Comparison of ENCODE assay signal across 11 mouse cellular contexts in the genomic region with DNA sequence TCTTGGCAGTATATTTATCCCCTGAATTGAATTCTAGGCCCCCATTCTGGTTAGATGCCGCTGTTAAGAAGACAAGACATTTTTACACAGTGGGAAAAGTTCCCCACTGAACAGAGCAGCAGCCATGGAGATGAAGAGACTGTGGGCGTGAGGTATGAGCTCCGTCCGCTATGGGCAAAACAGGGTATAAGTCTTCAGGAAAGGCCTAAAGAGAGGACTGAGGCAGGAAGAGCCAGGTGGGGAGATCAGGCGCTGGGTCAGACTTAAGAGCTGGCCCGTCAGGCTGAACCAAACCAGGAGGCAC.
DNase-seq lines count a peak whose midpoint lies in the region; ATAC-seq and TF ChIP-seq lines count a peak whose summit lies in the region.
"Had no signal": no experiment of that assay in that cellular context is flagged by ENCODE, and none has a peak within 500 bp of the region (broad histone marks: within the 10 kb centered on the region; RNA-seq: fewer than 3 reads in every experiment).

No protein-coding gene starts in this region.

- no peak overlapping the region for H3K4me2 ChIP-seq in embryonic facial prominence, embryonic 12.5 days (replicated peaks)
- no peak overlapping the region for H3K4me2 ChIP-seq in hindbrain, embryonic 13.5 days
- no peak overlapping the region for H3K4me2 ChIP-seq in midbrain, postnatal 0 days (ENCODE audit: low read depth, low read length, poor library complexity, severe bottlenecking)

- no peak for TF ChIP-seq CTCF in gastrocnemius, adult 2 months (IDR thresholded peaks at IDR 0.05)
- no peak for TF ChIP-seq CTCF in midbrain, postnatal 0 days (IDR thresholded peaks at IDR 0.05)

- no peak for DNase-seq in gastrocnemius, adult 2 months
- no peak for DNase-seq in gastrocnemius, postnatal 36 days
- DNase-seq in midbrain, postnatal 0 days (ENCODE audit: low spot score): no peak
- DNase-seq in gastrocnemius, postnatal 14 days: no peak
- no peak for DNase-seq in c-Kit-positive CD71-positive TER-119-positive erythroid progenitor cells, embryonic 14.5 days (ENCODE audit: low spot score)
- DNase-seq in layer of hippocampus, adult 9-11 months: no peak
- DNase-seq: adrenal gland, adult 8-10 months; cerebellum, adult 9-10 months had no signal

- no peak overlapping the region for H3K9ac ChIP-seq in embryonic facial prominence, embryonic 12.5 days
- 0 out of 2 replicates have a peak overlapping the region, but pooled peaks have one; percentile 1 for H3K9ac ChIP-seq in hindbrain, embryonic 13.5 days
- no peak overlapping the region for H3K9ac ChIP-seq in midbrain, postnatal 0 days (replicated peaks; ENCODE audit: low read length, poor library complexity, severe bottlenecking)

- no peaks in the 10 kb centered on the region for H3K9me3 ChIP-seq in embryonic facial prominence, embryonic 12.5 days
- no peaks in the 10 kb centered on the region for H3K9me3 ChIP-seq in hindbrain, embryonic 13.5 days
- H3K9me3 ChIP-seq in midbrain, postnatal 0 days (ENCODE audit: low read length): no peaks in the 10 kb centered on the region

- H3K36me3 ChIP-seq in embryonic facial prominence, embryonic 12.5 days: peaks cover 11% of the 10 kb centered on the region; the same call in 1 of the 2 replicates
- H3K36me3 ChIP-seq in hindbrain, embryonic 13.5 days: peaks cover 3% of the 10 kb centered on the region; the same call in 1 of the 2 replicates
- no peaks in the 10 kb centered on the region for H3K36me3 ChIP-seq in midbrain, postnatal 0 days (ENCODE audit: insufficient read depth, low read length)

- intact Hi-C loops in gastrocnemius, adult 2 months (cut with DNase I): no loop called here
- intact Hi-C loops in gastrocnemius, postnatal 36 days (cut with DNase I): no loop called here
- intact Hi-C loops in gastrocnemius, postnatal 14 days (cut with DNase I; ENCODE audit: low total_unique reads): no loop called here

- ATAC-seq in embryonic facial prominence, embryonic 12.5 days (ENCODE audit: insufficient number of reproducible peaks, insufficient read depth, low FRiP score, low TSS enrichment): no peak
- peak; percentile 72; the same call in 1 of the 2 replicates for ATAC-seq in hindbrain, embryonic 13.5 days (ENCODE audit: low FRiP score)
- ATAC-seq in midbrain, postnatal 0 days (ENCODE audit: low FRiP score): peak; percentile 75

- peaks cover 45% of the 10 kb centered on the region for H3K4me1 ChIP-seq in embryonic facial prominence, embryonic 12.5 days
- H3K4me1 ChIP-seq in hindbrain, embryonic 13.5 days (replicated peaks): peaks cover 70% of the 10 kb centered on the region
- peaks cover 4% of the 10 kb centered on the region; the same call in 1 of the 2 replicates for H3K4me1 ChIP-seq in midbrain, postnatal 0 days (ENCODE audit: insufficient read depth, low read length)

- H3K27ac ChIP-seq in gastrocnemius, adult 2 months: peak overlapping the region; percentile 81
- 0 out of 2 replicates have a peak overlapping the region, but pooled peaks have one; percentile 6 for H3K27ac ChIP-seq in embryonic facial prominence, embryonic 12.5 days
- H3K27ac ChIP-seq in hindbrain, embryonic 13.5 days: peak overlapping the region; percentile 86
- peak overlapping the region; percentile 60 for H3K27ac ChIP-seq in midbrain, postnatal 0 days (ENCODE audit: low read depth, low read length)
- H3K27ac ChIP-seq: kidney, postnatal 0 days had no signal

- 0 out of 2 replicates have a peak, but pooled peaks cover 2% of the 10 kb centered on the region for H3K27me3 ChIP-seq in embryonic facial prominence, embryonic 12.5 days
- no peaks in the 10 kb centered on the region for H3K27me3 ChIP-seq in hindbrain, embryonic 13.5 days
- H3K27me3 ChIP-seq in midbrain, postnatal 0 days (ENCODE audit: insufficient read depth, low read length): no peaks in the 10 kb centered on the region

- WGBS in embryonic facial prominence, embryonic 12.5 days: 87% methylated on average over 6 of the region's 6 CpGs
- WGBS in hindbrain, embryonic 13.5 days: 44% methylated on average over 6 of the region's 6 CpGs
- 57% methylated on average over 6 of the region's 6 CpGs for WGBS in midbrain, postnatal 0 days

- H3K4me3 ChIP-seq in gastrocnemius, adult 2 months: no peak overlapping the region
- no peak overlapping the region for H3K4me3 ChIP-seq in embryonic facial prominence, embryonic 12.5 days
- no peak overlapping the region for H3K4me3 ChIP-seq in hindbrain, embryonic 13.5 days
- H3K4me3 ChIP-seq in midbrain, postnatal 0 days (ENCODE audit: low read depth, low read length): no peak overlapping the region

Comparison
In these comparisons a context has a peak if more than half of its experiments do, and no peak if none do; other contexts are left out.
1. H3K27ac ChIP-seq: peak in every context shown above with its lines; median percentile 86 in hindbrain, embryonic 13.5 days; 81 in gastrocnemius, adult 2 months; 60 in midbrain, postnatal 0 days; 6 in embryonic facial prominence, embryonic 12.5 days.